Mouse (Mus musculus): ENCODE measurements around the gene Gm29735. TPM values are rescaled to one million over a fixed set of nuclear protein-coding genes. Genes with fewer than 3 reads are reported as not detected.
"Not testable (repeated sequence)": the region's sequence is repeated elsewhere in the genome, so short reads cannot be mapped to it uniquely, and the experiment has no call there.

Gm29735 gene
- polyA plus RNA-seq (2015; fragmentation: Nextera tagmentation; extraction: Ambion mirVana), result not detected in 2 replicates

- not testable (repeated sequence) for H3K4me3 ChIP-seq; H3K27me3 ChIP-seq; H3K9ac ChIP-seq; H3K4me2 ChIP-seq; H3K9me3 ChIP-seq; H3K36me3 ChIP-seq; H3K27ac ChIP-seq (replicated peaks); H3K4me1 ChIP-seq (replicated peaks); ATAC-seq (ENCODE audit: low FRiP score, low read depth)
- 59% methylated on average over 2 of the region's 2 CpGs for WGBS
Measured at GRCm38 (mm10) chr7:142157013-142157412, at the start of gene Gm29735. Gene Gm29735 (minus strand): TSS chr7:142157113.

- H3K27ac ChIP-seq (replicated peaks), result no peak overlapping the region
- H3K4me3 ChIP-seq, result no peak overlapping the region
- no peaks in the 10 kb centered on the region for H3K9me3 ChIP-seq
- ATAC-seq (ENCODE audit: low FRiP score, low read depth), result no peak
- H3K4me2 ChIP-seq, result no peak overlapping the region
- H3K4me1 ChIP-seq (replicated peaks), result no peaks in the 10 kb centered on the region
- no peak overlapping the region for H3K9ac ChIP-seq
- no peaks in the 10 kb centered on the region for H3K36me3 ChIP-seq
- no peaks in the 10 kb centered on the region for H3K27me3 ChIP-seq
Measured at GRCm38 (mm10) chr7:142205488-142205887, 48.6 kb upstream of the Gm29735 start.

GRCm38 (mm10) chr7:142201064-142201463 lies 44.2 kb upstream of the Gm29735 start, which contains the start of gene Krtap5-3:
Gene Krtap5-3 (plus strand): TSS chr7:142201364.
- 89% methylated on average over 1 of the region's 1 CpGs for WGBS
- Histone ChIP-seq H3K4me2 (no peak within 1 kb of the TSS), H3K9ac (no peak within 1 kb of the TSS), H3K4me1 (replicated peaks) (no peaks in the 10 kb centered on the region), H3K4me3 (no peak within 1 kb of the TSS), H3K27ac (replicated peaks) (no peak within 1 kb of the TSS), H3K36me3 (no peaks in the 10 kb centered on the region), H3K9me3 (no peaks in the 10 kb centered on the region), H3K27me3 (no peaks in the 10 kb centered on the region)
- ATAC-seq (ENCODE audit: low FRiP score, low read depth), result no peak

- no peaks in the 10 kb centered on the region for H3K36me3 ChIP-seq
- ATAC-seq (ENCODE audit: low FRiP score, low read depth), result no peak
Measured at GRCm38 (mm10) chr7:142198748-142199147, 41.8 kb upstream of the Gm29735 start.

GRCm38 (mm10) chr7:142190289-142190688 lies 33.4 kb upstream of the Gm29735 start, which contains the start of gene Gm10153:
Gene Gm10153 (minus strand): TSS chr7:142190389.
- no peak within 1 kb of the TSS for H3K4me3 ChIP-seq
- no peak within 1 kb of the TSS for H3K4me2 ChIP-seq
- no peak within 1 kb of the TSS for H3K9ac ChIP-seq
- no peak within 1 kb of the TSS for H3K27ac ChIP-seq (replicated peaks)
- H3K36me3 ChIP-seq, result no peaks in the 10 kb centered on the region
- H3K4me1 ChIP-seq (replicated peaks), result no peaks in the 10 kb centered on the region
- H3K27me3 ChIP-seq, result no peaks in the 10 kb centered on the region
- H3K9me3 ChIP-seq, result no peaks in the 10 kb centered on the region
- 39% methylated on average over 2 of the region's 2 CpGs for WGBS
- ATAC-seq (ENCODE audit: low FRiP score, low read depth), result no peak

More at GRCm38 (mm10) chr7:142198748-142199147, 41.8 kb upstream of the Gm29735 start:
- Histone ChIP-seq H3K4me3 (no peak overlapping the region), H3K9me3 (no peaks in the 10 kb centered on the region), H3K4me1 (replicated peaks) (no peaks in the 10 kb centered on the region), H3K4me2 (no peak overlapping the region), H3K9ac (no peak overlapping the region), H3K27ac (replicated peaks) (no peak overlapping the region), H3K27me3 (no peaks in the 10 kb centered on the region)
- WGBS, result 85% methylated on average over 2 of the region's 2 CpGs

GRCm38 (mm10) chr7:142188156-142188555 lies 31.2 kb upstream of the Gm29735 start:
- no peaks in the 10 kb centered on the region for H3K4me1 ChIP-seq (replicated peaks)
- no peak overlapping the region for H3K4me3 ChIP-seq
- WGBS, result 75% methylated on average over 2 of the region's 2 CpGs
- no peak overlapping the region for H3K9ac ChIP-seq
- ATAC-seq (ENCODE audit: low FRiP score, low read depth), result no peak
- H3K36me3 ChIP-seq, result no peaks in the 10 kb centered on the region
- H3K27me3 ChIP-seq, result no peaks in the 10 kb centered on the region
- H3K27ac ChIP-seq (replicated peaks), result no peak overlapping the region
- H3K4me2 ChIP-seq, result no peak overlapping the region
- no peaks in the 10 kb centered on the region for H3K9me3 ChIP-seq

- H3K4me2 ChIP-seq, result no peak overlapping the region
- no peak overlapping the region for H3K27ac ChIP-seq (replicated peaks)
- no peaks in the 10 kb centered on the region for H3K27me3 ChIP-seq
- H3K36me3 ChIP-seq, result no peaks in the 10 kb centered on the region
- no peak for ATAC-seq (ENCODE audit: low FRiP score, low read depth)
- no peak overlapping the region for H3K9ac ChIP-seq
- no peaks in the 10 kb centered on the region for H3K9me3 ChIP-seq
- no peaks in the 10 kb centered on the region for H3K4me1 ChIP-seq (replicated peaks)
- WGBS, result 27% methylated on average over 1 of the region's 1 CpGs
- H3K4me3 ChIP-seq, result no peak overlapping the region
Measured at GRCm38 (mm10) chr7:142181021-142181420, 24.1 kb upstream of the Gm29735 start.

GRCm38 (mm10) chr7:142178685-142179084 lies 21.8 kb upstream of the Gm29735 start:
- Histone ChIP-seq H3K27ac (replicated peaks) (no peak overlapping the region), H3K4me3 (no peak overlapping the region), H3K9ac (no peak overlapping the region), H3K27me3 (no peaks in the 10 kb centered on the region), H3K9me3 (no peaks in the 10 kb centered on the region), H3K4me2 (no peak overlapping the region), H3K36me3 (no peaks in the 10 kb centered on the region), H3K4me1 (replicated peaks) (no peaks in the 10 kb centered on the region)
- no peak for ATAC-seq (ENCODE audit: low FRiP score, low read depth)
- WGBS, result 84% methylated on average over 1 of the region's 1 CpGs

GRCm38 (mm10) chr7:142175905-142176304 lies 19.0 kb upstream of the Gm29735 start, which contains the start of gene Krtap5-2:
Gene Krtap5-2 (minus strand): TSS chr7:142176005.
- not testable (repeated sequence) for ATAC-seq (ENCODE audit: low FRiP score, low read depth)

GRCm38 (mm10) chr7:142169836-142170235 lies 12.9 kb upstream of the Gm29735 start:
- Histone ChIP-seq H3K4me2 (no peak overlapping the region), H3K9me3 (no peaks in the 10 kb centered on the region), H3K36me3 (no peaks in the 10 kb centered on the region), H3K9ac (no peak overlapping the region), H3K27ac (replicated peaks) (no peak overlapping the region), H3K4me1 (replicated peaks) (no peaks in the 10 kb centered on the region), H3K4me3 (no peak overlapping the region), H3K27me3 (no peaks in the 10 kb centered on the region)
- 52% methylated on average over 3 of the region's 3 CpGs for WGBS
- no peak for ATAC-seq (ENCODE audit: low FRiP score, low read depth)

More at GRCm38 (mm10) chr7:142175905-142176304, 19.0 kb upstream of the Gm29735 start, which contains the start of gene Krtap5-2:
- H3K27ac ChIP-seq (replicated peaks); H3K36me3 ChIP-seq; H3K4me1 ChIP-seq (replicated peaks); H3K9me3 ChIP-seq; H3K27me3 ChIP-seq; H3K9ac ChIP-seq; H3K4me3 ChIP-seq; H3K4me2 ChIP-seq: not testable (repeated sequence)

GRCm38 (mm10) chr7:142165639-142166038 lies 8.7 kb upstream of the Gm29735 start, which contains the start of gene Gm4553:
Gene Gm4553 (minus strand): TSS chr7:142165739.
- not testable (repeated sequence) for H3K27ac ChIP-seq (replicated peaks); H3K9me3 ChIP-seq; H3K36me3 ChIP-seq; H3K4me1 ChIP-seq (replicated peaks); H3K9ac ChIP-seq; H3K4me2 ChIP-seq; ATAC-seq (ENCODE audit: low FRiP score, low read depth); H3K4me3 ChIP-seq; H3K27me3 ChIP-seq

GRCm38 (mm10) chr7:142159366-142159765 lies 2.5 kb upstream of the Gm29735 start:
- H3K4me1 ChIP-seq (replicated peaks), result no peaks in the 10 kb centered on the region
- H3K27ac ChIP-seq (replicated peaks), result no peak overlapping the region
- H3K9ac ChIP-seq, result no peak overlapping the region
- no peaks in the 10 kb centered on the region for H3K9me3 ChIP-seq
- H3K4me2 ChIP-seq, result no peak overlapping the region
- no peaks in the 10 kb centered on the region for H3K27me3 ChIP-seq
- 96% methylated on average over 3 of the region's 3 CpGs for WGBS
- ATAC-seq (ENCODE audit: low FRiP score, low read depth), result no peak
- no peak overlapping the region for H3K4me3 ChIP-seq
- no peaks in the 10 kb centered on the region for H3K36me3 ChIP-seq

- no peak for ATAC-seq (ENCODE audit: low FRiP score, low read depth)
- WGBS, result 59% methylated on average over 1 of the region's 1 CpGs
- no peak overlapping the region for H3K4me2 ChIP-seq
- no peaks in the 10 kb centered on the region for H3K27me3 ChIP-seq
- H3K4me3 ChIP-seq, result no peak overlapping the region
- no peak overlapping the region for H3K27ac ChIP-seq (replicated peaks)
- H3K9ac ChIP-seq, result no peak overlapping the region
- H3K4me1 ChIP-seq (replicated peaks), result no peaks in the 10 kb centered on the region
- H3K9me3 ChIP-seq, result no peaks in the 10 kb centered on the region
- H3K36me3 ChIP-seq, result no peaks in the 10 kb centered on the region
Measured at GRCm38 (mm10) chr7:142155308-142155707, 1.6 kb downstream of the Gm29735 start.

All from hindbrain, embryonic 15.5 days (tissue).